Mouse (Mus musculus) Patski (cell line): ENCODE data around the gene Ube2a. TPM values are rescaled to one million over a fixed set of nuclear protein-coding genes. Genes with fewer than 3 reads are reported as not detected.

Source experiments
- ATAC-seq: fragments of 100-300 bp; one replicate; pipeline ENCODE4 v1.8.0; 2021
- CTCF ChIA-PET: fragments of 350-600 bp; sonication (Branson Sonifier 250); formaldehyde crosslinking; loops from one replicate; lab custom pipeline; 2022; ENCODE audit warnings: inconsistent platforms; lab: Charles Lee
- POLR2A ChIA-PET: fragments of 350-600 bp; sonication (Branson Sonifier 250); formaldehyde crosslinking; loops from one replicate; lab custom pipeline; 2022; ENCODE audit warnings: antibody characterized with exemption, inconsistent platforms; lab: Charles Lee
- DNase-seq: peaks from one replicate; pipeline ENCODE4 v3.0.0-alpha.2; 2011; ENCODE audit warnings: low read depth, low spot score
- H3K27me3 ChIP-seq: fragments of 371-371 bp; one replicate; pipeline ENCODE4 v1.5.1; 2021
- CTCF ChIP-seq: fragments of 100-300 bp; IDR thresholded peaks from one replicate; pipeline ENCODE4 v1.5.1; 2021
- in situ Hi-C: fragments of 300-500 bp; cut with MboI; formaldehyde crosslinking; loops from 3 replicates; pipeline ENCODE4 v1.11.1; 2018; ENCODE audit warnings: low pct_unique_long_range_greater_than_20kb, mixed read lengths
- polyA plus RNA-seq: library from polyadenylated mRNA; unstranded; gene quantifications from one replicate; pipeline ENCODE4 v1.2.3, GENCODE M21; 2021

The Ube2a gene
- polyA plus RNA-seq, 1 experiment from 2014 or later, result 89.0 TPM

DNA sequence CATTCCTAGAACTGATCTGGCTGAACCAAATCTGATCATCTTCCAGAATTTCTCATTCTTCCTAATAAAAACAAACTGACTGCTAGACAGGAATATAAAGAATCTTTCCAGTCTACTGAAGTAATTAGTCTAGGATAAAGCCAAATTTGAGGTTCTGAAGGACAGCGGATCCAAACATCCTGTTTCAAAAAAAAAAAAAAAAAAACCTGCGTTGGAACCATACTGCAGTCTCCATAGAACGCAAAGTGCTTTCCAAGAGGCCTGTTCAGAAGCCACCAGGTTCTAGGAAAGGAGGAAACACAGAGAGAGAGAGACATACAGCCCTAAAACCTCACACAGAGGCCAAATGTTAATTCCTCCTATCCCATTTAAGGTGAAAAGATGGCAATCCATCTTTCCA is 28.0 kb downstream of the Ube2a start:
- ChIA-PET CTCF (interaction anchor here (1.4 kb wide), 1 partner anchor 13 kb away, joined by 3 read pairs; no protein-coding TSS in a partner anchor), POLR2A (no interaction called here)
- H3K27me3 ChIP-seq, result peaks cover 20% of the 10 kb centered on the region
- no peak for TF ChIP-seq CTCF
- ATAC-seq (no peak), DNase-seq (no peak)
- in situ Hi-C loops, result no loop called here

DNA sequence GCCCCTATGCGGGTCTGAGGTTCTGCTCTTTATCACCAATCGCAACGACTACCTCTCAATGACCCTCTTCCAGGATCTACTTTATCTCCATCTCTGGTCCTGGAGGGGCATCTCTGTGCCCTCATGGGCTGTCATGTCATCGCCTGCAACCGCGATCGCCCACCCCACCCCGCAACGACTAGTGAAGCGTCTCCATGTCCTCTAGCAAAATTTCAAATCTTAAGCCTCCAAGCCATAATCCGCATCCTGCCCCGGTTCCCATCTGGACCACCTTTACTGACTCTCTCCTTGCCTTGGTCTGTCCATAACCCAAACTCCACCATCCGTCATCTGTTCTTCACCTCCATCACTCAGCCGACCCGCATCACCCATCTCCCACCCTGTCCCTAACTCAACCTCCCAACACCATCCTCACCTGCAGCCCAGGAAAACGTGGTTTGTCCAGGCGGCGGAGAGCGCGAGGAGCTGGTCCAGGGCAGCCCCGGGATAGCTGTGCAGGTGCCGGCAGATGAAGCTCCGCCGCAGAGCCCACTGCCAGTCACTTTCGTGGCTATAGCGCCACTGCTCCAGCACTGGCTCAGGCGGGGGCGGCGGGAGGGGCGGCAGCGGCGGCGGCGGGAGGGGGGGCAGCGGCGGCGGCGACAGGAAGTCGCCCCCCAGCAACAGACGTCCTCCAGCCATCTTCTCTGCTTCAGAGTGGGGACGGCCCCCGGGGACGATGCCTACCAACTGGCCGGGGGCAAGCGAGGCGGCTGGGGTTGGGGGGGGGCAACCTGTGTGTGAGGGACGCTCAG is 28.8 kb downstream of the Ube2a start, which contains the start of gene Nkrf:
Nkrf (minus strand) TSS at position 579 of the 794 bp plus-strand sequence.
- POLR2A ChIA-PET, result no interaction called here
- no peak for TF ChIP-seq CTCF
- H3K27me3 ChIP-seq, result peaks cover 20% of the 10 kb centered on the region
- CTCF ChIA-PET, result no interaction called here
- no peak for DNase-seq
- in situ Hi-C loops, result no loop called here
- ATAC-seq, result peak; percentile 40

DNA sequence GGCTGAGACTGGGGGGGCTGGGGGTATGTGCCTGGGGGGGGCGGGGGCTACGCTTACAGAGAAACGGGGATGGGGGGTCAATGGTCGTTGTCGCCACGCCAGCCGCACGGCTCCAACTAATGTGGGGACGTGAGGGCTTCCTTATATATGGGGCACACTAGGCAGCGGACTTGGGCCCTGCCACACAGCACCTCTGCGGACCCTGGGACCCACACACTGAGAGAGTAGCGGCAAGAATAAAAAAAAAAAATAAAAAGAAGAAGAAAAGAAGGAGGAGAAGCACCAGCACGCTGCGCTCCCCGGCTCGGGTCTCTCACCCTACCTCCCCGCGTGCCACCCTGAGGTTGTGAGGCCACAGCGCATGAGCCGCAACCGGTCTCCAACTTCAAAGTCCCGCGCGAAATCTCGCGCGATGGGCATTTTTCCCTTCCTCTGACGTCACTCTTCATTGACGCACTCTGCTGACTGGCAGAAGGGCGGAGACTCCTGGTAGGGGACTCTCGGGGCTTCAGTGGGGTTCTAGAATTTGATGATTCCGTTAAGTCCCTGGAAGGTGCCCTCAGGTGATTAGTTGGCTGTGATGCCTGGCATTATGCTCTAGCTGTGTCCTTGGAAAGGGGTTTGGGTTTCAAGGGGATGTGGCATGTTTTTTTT is 29.5 kb downstream of the Ube2a start:
- no peak for TF ChIP-seq CTCF
- ChIA-PET POLR2A (interaction anchor here (0.7 kb wide), 1 partner anchor 109 kb away, joined by 3 read pairs; no protein-coding TSS in a partner anchor), CTCF (interaction anchor here (1.4 kb wide), 1 partner anchor 120 kb away, joined by 3 read pairs; no protein-coding TSS in a partner anchor)
- ATAC-seq (peak; percentile 86), DNase-seq (peak; percentile 44)
- H3K27me3 ChIP-seq, result peaks cover 20% of the 10 kb centered on the region
- in situ Hi-C loops, result no loop called here

DNA sequence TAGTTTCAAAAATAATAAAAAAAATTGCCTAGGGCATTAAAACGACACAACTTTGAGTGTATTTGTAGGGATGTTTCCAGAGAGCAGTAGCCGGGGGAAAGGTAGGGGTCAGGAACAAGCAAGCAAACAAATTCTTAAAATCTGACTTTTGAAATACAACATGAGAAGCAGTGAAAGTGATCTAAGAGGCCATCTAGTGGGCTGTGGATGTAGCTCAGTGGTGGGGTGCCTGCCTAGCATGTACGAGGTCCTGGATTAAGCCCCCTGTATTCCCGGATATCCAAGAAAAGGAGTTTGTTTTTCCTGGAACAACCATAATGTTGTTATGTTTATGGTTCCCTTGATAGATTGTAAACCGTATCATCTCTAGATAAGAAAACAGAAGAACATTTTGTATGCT is 32.8 kb downstream of the Ube2a start:
- no peak for TF ChIP-seq CTCF
- DNase-seq (no peak), ATAC-seq (no peak)
- in situ Hi-C loops, result no loop called here
- ChIA-PET POLR2A (no interaction called here), CTCF (interaction anchor here (0.7 to 1.2 kb wide), 2 partner anchors 10 to 29 kb away, joined by 3 read pairs; no protein-coding TSS in a partner anchor)
- H3K27me3 ChIP-seq, result peaks cover 16% of the 10 kb centered on the region

DNA sequence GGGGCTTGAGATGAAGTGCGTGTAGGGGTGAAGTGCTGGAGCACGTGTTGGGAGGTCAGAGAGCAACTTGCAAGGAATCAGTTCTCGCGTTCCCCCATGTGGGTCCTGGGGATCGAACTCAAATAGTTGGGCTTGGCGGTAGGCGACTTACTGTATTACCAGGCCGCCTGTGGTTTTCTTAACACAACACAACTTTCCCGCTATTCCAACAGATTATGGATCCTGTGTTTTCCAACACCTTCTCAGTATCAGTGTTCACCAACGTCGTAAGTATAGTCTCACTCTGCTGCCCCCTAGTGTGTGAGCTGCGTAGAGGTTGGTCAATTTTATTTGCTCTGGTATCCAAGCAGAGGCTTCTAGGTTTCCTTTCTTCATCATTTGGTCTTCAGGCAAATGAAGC is 37.6 kb downstream of the Ube2a start:
- CTCF ChIA-PET, result interaction anchor here (1.1 to 1.3 kb wide), 2 partner anchors 13 to 17 kb away, joined by 3 read pairs; no protein-coding TSS in a partner anchor
- ATAC-seq, result no peak
- POLR2A ChIA-PET, result no interaction called here
- no peak for DNase-seq
- H3K27me3 ChIP-seq, result no peaks in the 10 kb centered on the region
- in situ Hi-C loops, result no loop called here
- TF ChIP-seq CTCF, result no peak

DNA sequence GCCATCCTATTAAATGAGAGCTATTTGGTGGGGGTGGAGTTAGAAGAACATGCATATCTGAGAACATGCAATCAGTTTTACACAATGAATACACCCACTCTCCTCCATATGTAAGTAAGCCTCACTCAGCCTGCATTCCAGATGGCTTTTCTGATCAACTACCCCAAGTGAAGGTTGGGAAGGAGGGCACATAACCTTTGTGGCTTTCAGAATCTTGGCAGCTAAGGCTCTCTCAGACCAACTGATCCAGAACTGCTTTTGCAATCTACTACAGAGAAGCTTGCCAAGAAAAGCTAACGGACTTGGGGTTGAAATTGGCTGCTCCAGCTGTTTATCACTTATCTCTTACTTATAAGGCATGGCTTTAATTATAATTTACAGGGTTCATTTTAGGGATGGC is 44.0 kb downstream of the Ube2a start:
- ATAC-seq (peak; percentile 73), DNase-seq (no peak)
- H3K27me3 ChIP-seq, result no peaks in the 10 kb centered on the region
- ChIA-PET POLR2A (no interaction called here), CTCF (no interaction called here)
- no peak for TF ChIP-seq CTCF
- in situ Hi-C loops, result no loop called here

DNA sequence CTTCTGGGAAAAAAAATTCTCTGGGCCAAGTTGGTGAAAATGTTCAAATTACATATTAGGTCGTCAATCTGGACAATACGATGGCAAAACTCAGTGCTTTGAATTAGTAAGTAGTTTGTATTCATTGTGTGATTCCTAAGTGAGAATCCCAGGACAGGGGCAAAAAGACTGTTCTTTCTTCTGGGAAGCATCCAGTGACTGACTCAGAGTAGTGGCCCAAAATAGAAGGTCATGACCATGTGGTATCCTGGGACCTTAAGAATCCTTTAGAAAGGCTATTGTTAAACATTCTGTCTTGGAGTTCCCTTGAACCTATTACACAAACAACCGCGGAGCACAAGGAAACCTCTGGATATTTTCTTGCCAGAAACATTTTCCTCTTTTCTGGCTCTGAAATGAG is 47.6 kb downstream of the Ube2a start:
- no peak for DNase-seq
- TF ChIP-seq CTCF, result no peak
- ChIA-PET CTCF (no interaction called here), POLR2A (no interaction called here)
- peaks cover 3% of the 10 kb centered on the region for H3K27me3 ChIP-seq
- in situ Hi-C loops, result loop anchor here (5.0 kb wide), 1 partner anchor 61 kb away; no protein-coding TSS in a partner anchor
- no peak for ATAC-seq

DNA sequence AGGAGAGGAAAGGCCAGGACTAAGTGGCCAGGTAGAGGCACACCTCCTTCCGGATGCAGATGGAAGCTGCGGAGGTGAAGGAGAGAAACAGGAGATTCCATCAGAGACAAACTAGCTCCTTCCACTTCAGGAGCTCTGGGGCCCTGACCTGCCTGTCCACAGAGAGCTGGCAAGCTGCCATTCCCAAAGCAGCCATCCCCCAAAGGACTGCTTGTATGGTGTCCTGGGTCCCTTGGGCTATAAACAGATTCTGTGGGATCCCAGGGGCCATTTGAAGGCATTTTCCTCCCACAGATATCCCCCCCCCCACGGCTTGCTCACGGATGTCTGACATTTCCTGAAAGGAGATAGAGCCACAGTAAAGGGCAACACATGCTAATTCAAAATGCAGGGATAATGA is 55.1 kb downstream of the Ube2a start:
- in situ Hi-C loops, result loop anchor here (5.0 kb wide), 1 partner anchor 89 kb away; no protein-coding TSS in a partner anchor
- H3K27me3 ChIP-seq, result peaks cover 6% of the 10 kb centered on the region
- ChIA-PET POLR2A (interaction anchor here (0.5 kb wide), 1 partner anchor 171 kb away, joined by 3 read pairs; no protein-coding TSS in a partner anchor), CTCF (interaction anchor here (0.8 to 2.3 kb wide), 6 partner anchors 10 to 99 kb away, joined by 3 to 8 read pairs (median 4); no protein-coding TSS in a partner anchor)
- TF ChIP-seq CTCF, result no peak
- no peak for DNase-seq
- no peak for ATAC-seq

DNA sequence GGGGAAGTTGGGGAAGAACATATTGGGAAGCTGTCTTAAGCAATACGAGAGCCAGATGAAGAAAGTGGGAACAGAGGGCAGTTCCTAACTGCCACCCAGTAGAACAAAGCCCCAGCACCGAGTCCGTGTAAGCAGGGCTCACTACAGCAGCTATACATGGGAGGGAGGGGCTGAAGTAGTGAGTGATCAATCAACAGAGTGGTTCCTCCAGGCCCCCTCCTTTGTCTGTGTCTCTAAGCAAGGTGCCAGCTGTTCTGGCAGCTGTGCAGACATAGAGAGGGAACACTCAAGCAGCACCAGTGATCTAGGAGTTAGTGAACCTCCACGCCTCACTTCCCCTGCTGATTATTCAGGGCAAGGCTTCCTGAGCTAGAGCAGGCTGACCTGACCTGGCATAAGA is 56.0 kb downstream of the Ube2a start:
- in situ Hi-C loops, result loop anchor here (5.0 kb wide), 1 partner anchor 88 kb away; no protein-coding TSS in a partner anchor
- H3K27me3 ChIP-seq, result peaks cover 6% of the 10 kb centered on the region
- ATAC-seq (no peak), DNase-seq (no peak)
- POLR2A ChIA-PET, result interaction anchor here (0.6 kb wide), 1 partner anchor 57 kb away, joined by 3 read pairs; no protein-coding TSS in a partner anchor
- TF ChIP-seq CTCF, result no peak
- CTCF ChIA-PET, result interaction anchor here (1.3 to 2.3 kb wide), 3 partner anchors 10 to 98 kb away, joined by 3 to 8 read pairs (median 4); no protein-coding TSS in a partner anchor

DNA sequence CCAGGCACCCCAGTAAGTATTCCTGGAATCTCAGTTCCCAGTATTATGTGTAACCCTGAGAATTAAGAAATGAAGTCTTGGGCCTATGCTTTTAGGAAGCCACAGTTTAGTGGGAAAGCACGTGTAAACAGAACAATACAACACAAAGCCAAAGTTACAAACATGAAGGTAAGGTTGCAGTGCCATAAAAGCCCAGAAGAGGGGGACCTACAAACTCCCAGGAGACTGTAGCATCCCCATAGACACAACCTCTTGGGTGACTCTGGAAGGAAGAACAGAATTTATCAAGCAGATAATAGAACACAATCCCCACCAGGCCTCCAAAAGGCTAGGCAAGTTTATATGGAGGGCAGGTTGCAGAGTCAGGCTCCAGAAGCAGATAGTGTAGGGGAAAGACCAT is 56.9 kb downstream of the Ube2a start:
- DNase-seq (no peak), ATAC-seq (no peak)
- peaks cover 6% of the 10 kb centered on the region for H3K27me3 ChIP-seq
- ChIA-PET POLR2A (no interaction called here), CTCF (no interaction called here)
- in situ Hi-C loops, result no loop called here
- TF ChIP-seq CTCF, result peak; percentile 50

Other genes starting within 250 kb of the Ube2a start
- 2.5 TPM for gene Akap17b, start 228.5 kb upstream of the Ube2a start, polyA plus RNA-seq
- 0.06 TPM for gene Slc25a43, start 130.2 kb upstream of the Ube2a start, polyA plus RNA-seq
- gene Slc25a5, start 78.2 kb upstream of the Ube2a start, polyA plus RNA-seq, result 1,052 TPM
- gene C330007P06Rik, start 211 bp downstream of the Ube2a start, polyA plus RNA-seq, result 29.8 TPM
- gene Nkrf, start 29.0 kb downstream of the Ube2a start, polyA plus RNA-seq, result 8.4 TPM
- gene Sept6, start 117.9 kb downstream of the Ube2a start, polyA plus RNA-seq, result 10.8 TPM
- gene Sowahd, start 174.9 kb downstream of the Ube2a start, polyA plus RNA-seq, result not detected
- gene Rpl39, start 211.5 kb downstream of the Ube2a start, polyA plus RNA-seq, result 1,195 TPM
- 36.6 TPM for gene Upf3b, start 236.4 kb downstream of the Ube2a start, polyA plus RNA-seq